Mouse (Mus musculus) A20 (cell line): ENCODE data around the gene Ptma.
"Not testable (repeated sequence)": the region's sequence is repeated elsewhere in the genome, so short reads cannot be mapped to it uniquely, and the experiment has no call there.

Experiments used
- DNase-seq: peaks from one replicate; pipeline ENCODE4 v3.0.0-alpha.2; 2011; ENCODE audit warnings: low read depth, low spot score

The Ptma gene

GRCm38 (mm10) chr1:86539583-86539982, 13.1 kb downstream of the Ptma start:
- not testable (repeated sequence) for DNase-seq

- DNase-seq, result no peak
Measured at GRCm38 (mm10) chr1:86542584-86542983, 16.1 kb downstream of the Ptma start.

GRCm38 (mm10) chr1:86546797-86547196, 20.3 kb downstream of the Ptma start:
- no peak for DNase-seq

GRCm38 (mm10) chr1:86551299-86551698, 24.8 kb downstream of the Ptma start:
- DNase-seq, result no peak

DNA sequence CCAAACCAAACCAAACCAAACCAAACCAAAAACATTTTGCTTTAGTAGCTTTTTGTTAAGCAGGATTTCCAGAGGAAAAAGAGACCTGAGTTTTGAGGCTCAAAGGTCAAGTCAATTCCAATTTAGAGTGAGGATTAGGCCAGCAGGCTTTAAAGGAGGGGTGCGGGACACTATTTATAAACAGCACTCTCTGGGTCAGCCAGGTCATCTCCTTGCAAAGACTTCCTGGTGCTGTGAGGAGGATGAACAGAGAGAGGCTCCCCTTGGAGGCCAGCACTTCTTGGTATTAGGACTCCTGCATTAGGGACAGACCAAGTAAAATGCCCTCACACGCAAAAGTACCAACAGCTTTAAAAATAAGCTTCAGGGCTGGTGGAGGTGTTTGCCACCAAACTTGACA, 25.4 kb downstream of the Ptma start:
- no peak for DNase-seq

GRCm38 (mm10) chr1:86555665-86556064, 29.1 kb downstream of the Ptma start:
- no peak for DNase-seq

GRCm38 (mm10) chr1:86557872-86558271, 31.3 kb downstream of the Ptma start:
- no peak for DNase-seq

DNA sequence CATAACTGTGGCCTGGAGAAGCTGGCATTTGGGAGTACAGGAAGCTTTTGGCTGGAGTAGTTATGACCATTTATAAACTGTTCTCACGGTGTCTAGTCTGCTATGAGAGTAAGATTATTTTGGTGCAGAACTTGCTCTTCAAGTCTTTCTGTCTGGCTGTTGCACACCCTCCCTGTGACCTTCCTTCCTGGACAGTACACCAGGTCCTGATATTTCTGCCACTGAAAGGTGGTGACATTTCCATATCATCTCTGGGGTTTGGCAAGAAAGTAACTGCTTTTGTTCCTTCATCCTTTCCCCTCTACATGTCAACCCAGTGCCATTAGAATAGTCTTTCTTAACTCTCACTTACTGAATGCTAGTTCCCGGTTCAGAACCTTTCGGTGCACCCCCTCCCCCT, 32.7 kb downstream of the Ptma start:
- DNase-seq, result no peak

DNA sequence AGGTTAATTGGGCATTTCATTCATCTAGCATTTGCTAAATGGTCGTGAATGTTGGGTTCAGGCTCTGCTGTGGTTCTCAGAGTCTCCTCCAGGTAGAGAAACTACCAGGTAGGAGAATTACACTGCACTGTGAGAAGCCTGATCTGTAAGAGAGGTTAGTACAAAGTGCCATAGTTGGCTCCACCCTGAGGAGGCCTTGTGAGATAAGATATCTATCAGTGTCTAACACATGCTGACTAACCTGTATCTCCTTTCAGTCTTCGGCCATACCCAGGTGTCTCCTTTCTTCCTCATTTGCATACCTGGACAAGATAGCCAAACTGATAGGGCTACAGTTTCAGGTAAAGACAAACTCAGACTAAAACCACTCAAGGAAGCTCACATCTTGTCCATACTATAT, 36.1 kb downstream of the Ptma start:
- no peak for DNase-seq

- DNase-seq, result no peak
Measured at GRCm38 (mm10) chr1:86568409-86568808, 41.9 kb downstream of the Ptma start.

GRCm38 (mm10) chr1:86569292-86569860, 42.9 kb downstream of the Ptma start:
- DNase-seq, result no peak

GRCm38 (mm10) chr1:86571381-86571780, 44.9 kb downstream of the Ptma start:
- no peak for DNase-seq

DNA sequence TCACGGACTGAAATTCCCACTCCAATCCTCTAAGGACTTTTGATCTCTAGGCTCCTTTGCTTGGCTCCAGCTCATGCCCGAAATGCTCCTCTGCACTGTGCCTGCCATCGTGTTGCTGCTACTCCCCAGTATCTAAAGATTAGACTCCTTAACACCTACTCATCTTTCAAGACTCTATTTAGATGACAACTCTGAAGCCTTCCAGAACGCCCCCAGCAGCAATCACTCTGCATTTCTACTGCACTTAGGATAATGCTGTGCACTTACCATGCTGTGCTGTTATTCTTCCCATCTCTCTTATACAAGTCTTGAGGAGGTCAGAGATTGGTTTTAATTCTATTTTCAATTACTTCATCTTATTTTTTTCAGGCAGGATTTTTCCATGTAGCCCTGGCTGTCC, 45.4 kb downstream of the Ptma start:
- DNase-seq, result no peak
